Mouse (Mus musculus) mature B cell (primary cell): ENCODE data around the gene Adss.
"Not testable (repeated sequence)": the region's sequence is repeated elsewhere in the genome, so short reads cannot be mapped to it uniquely, and the experiment has no call there.

Source experiments
- in situ Hi-C: fragments of 300-500 bp; cut with MboI; formaldehyde crosslinking; loops from 2 replicates; pipeline ENCODE4 v1.14.3; 2019

Adss gene

DNA sequence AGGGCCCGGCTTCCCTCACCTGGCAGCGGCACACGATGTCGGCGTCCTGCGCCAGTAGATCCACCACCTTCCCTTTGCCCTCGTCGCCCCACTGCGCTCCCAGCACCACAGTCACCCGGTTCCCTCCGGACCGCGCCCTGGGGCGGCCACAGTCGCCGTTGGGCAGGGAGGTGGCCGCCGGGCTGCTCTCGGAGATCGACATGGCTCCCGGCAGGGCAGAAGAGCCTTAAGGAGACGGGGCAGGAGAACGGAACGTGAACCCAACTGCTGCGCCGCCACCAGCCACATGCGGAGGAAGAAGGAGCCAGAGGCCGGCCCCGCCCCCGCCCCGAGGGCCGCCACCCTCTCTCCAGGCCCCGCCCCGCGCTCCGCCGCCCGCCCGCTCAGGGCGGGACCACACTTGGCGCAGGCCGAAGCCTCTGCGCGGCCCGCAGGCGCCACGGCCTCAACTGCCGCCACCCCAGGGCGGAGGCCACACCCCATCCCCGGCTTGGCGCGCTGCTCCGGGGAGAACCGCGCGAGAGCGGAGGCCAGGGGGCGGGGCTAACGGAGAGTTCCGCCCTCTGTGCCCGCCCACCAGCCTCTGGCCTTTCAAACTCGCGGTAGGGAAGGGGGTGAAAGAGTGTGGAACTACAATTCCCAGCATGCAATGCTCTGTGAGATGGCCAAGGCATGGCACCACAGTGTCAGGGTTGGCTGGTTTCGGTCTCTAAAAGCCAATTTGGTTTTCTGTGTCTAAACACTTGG, at the start of gene Adss:
TSS of gene Adss (minus strand) at position 319 of the 747 bp plus-strand sequence.
- in situ Hi-C loops = loop anchor here (10.0 kb wide), 1 partner anchor 188 kb away; the partner anchor contains the start of gene Catspere2

DNA sequence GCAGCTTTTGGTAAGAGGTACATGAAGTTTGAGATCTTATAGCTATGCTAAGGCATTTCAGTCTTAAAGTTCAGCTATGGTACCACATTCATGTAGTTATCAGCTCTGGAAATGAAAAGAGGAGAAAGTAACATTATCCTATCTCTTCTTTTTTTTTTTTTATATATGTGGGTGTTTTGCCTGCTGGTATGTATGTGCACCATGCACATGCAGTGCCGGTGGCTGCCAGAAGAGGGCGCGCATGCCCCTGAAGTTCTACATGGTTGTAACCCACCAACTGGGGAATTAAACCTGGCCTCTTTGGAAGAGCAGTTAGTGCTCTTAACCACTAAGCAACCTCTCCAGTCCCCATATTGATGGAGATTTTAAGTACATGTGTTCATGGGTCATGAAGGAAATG, 49.5 kb upstream of the Adss start:
- in situ Hi-C loops = not testable (repeated sequence)

DNA sequence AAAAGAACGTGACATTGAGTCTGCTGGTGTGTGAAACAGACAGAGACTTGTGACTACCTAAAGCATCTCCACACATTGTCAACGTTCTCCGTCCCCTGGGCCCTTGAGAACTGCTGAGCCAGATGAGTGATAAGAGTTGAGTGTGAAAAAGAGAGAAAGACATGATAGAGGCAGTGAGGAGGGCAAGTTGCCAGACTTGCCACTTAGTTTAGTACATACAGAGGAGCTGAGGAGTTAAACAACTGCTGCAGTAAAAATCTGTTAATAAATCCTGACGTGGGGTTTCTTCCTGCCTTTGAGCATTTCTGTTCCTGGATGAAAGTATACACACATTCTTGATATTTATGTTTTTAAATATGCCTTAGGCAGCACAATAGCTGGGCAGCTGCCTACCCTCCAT, 31.5 kb upstream of the Adss start:
- in situ Hi-C loops = not testable (repeated sequence)

DNA sequence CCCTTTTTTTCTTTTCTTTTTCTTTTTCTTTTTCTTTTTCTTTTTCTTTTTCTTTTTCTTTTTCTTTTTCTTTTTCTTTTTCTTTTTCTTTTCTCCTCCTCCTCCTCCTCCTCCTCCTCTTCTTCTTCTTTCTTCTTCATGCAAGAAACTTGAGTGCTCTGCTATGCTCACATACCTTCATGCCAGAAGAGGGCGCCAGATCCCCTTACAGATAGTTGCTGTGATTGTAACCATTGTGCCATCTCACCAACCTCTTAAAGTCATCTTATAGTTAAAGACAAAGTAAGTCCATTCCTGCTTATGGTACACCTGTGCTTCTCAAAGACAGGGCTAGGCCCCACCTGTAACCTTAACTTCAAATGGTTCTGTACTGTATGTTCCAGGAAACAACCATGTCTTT, 10.5 kb upstream of the Adss start:
- in situ Hi-C loops = not testable (repeated sequence)

DNA sequence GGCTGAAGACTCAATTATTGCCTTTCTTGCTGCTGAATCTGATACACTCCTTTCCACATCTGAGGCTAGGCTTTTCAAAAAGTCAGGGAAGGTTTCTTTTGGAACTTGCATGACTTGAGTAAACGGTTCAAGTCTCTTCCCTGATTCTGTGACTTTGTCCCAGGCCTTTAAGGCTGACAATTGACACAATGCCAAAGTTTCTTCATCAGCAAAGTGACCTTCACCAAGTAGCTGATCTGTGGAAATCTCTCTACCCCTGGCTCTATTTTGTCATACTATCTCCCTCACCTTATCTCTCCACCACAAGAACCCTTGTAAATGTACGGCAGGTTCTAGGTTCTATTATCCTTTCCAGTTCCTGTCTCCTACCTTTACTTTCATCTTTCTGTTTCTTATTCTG, 7.2 kb upstream of the Adss start:
- in situ Hi-C loops = no loop called here

DNA sequence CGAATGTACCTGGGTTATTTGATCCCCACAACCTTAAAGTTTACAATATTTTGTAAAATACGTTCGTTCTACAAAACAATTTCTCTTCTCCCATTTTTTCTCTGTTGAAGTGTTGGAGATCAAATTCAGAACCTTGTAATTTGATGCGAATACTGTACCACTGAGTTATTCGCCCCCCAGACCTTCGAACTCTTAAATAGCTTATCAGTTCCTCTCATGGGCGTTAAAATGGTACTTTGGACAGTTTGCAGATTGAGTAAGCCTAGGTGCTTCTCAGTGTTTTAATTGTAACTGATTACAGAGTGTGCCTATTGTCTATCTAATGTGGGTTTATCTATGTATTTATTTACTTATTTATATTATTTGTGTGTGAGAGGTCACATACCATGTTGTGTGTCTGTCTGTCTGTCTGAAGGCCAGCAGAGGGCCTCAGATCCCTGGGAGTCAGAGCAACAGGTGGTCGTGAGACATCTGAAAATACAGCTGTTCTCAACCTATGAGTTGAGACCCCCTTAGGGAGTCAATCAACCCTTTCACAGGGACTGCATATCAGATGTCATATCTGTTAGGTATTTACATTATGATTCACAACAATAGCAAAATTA, 942 bp upstream of the Adss start:
- in situ Hi-C loops = loop anchor here (10.0 kb wide), 1 partner anchor 188 kb away; the partner anchor contains the start of gene Catspere2

DNA sequence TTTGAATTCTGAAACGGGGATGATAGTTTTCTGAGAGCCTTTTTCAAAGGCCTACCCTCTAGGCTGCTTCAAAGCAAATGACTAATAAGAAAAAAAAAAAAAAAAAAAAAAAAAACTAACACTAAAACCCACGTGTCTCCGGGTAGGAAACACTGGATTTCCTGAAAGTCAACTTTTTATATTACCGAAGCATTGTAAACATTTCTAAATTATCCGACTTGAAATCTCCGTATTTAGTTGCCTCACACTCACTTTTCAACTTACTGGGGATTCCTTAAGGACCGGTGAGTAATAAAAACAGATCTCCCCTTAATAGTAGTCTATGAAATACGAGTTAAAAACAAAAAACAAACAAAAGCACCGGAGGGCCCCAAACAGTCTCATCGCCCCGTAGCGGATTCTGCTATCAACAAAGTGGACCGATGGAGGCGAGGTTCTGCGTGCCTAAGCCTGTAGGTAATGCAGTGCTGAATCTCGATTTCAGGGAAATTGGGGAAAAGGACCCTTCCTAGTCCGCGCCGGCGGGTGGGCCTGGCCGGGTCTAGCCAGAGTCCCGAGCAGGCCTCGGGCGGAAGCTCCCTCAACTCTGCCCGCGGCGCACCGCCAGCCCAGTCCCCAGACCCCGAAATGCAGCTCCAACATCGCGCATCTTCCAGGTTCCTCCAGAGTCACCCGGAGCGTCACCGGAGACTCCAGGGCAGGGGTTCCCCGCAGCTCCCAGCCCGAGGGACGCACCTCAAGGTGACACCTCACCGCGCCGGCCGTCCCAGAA, 704 bp downstream of the Adss start:
- in situ Hi-C loops = loop anchor here (10.0 kb wide), 1 partner anchor 189 kb away; the partner anchor contains the start of gene Catspere2

DNA sequence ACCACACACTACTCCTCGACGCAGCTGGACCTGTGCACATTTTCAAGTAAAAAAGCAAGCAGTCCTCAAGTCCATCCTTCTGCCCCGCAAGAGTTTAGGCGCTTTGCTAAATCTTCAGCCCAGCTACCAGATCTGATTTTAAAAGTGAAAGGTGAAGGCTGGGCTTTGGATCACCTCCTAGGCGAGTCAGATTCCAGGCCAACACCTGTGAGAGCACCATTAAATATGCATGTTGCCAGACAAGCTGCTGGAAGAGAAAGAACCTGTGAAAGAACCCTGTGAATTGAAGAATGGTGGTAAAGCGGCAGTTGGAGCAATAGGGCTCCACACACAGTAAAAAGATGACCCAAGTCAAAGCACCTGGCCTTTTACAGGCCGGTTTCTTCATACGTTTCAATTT, 1.4 kb downstream of the Adss start:
- in situ Hi-C loops = loop anchor here (10.0 kb wide), 1 partner anchor 190 kb away; the partner anchor contains the start of gene Catspere2

DNA sequence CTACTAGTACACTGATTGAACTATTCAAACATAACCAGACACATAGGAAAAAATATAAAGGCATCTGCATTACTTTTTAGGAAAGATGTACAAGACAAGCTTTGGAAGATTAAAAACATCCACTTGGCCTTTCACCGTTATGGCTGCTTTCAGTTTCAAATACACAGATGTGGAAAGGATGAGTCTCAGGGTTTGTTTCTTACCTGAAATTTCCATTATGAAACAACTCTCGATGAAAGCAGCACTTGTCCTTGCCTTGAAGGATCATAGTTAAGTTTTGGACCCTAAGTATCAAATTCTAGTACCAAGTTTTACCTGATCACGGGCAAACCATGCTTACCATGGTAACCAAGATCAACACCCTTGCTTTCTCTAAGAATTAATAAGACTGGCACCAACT, 3.5 kb downstream of the Adss start:
- in situ Hi-C loops = loop anchor here (10.0 kb wide), 1 partner anchor 192 kb away; the partner anchor contains the start of gene Catspere2

DNA sequence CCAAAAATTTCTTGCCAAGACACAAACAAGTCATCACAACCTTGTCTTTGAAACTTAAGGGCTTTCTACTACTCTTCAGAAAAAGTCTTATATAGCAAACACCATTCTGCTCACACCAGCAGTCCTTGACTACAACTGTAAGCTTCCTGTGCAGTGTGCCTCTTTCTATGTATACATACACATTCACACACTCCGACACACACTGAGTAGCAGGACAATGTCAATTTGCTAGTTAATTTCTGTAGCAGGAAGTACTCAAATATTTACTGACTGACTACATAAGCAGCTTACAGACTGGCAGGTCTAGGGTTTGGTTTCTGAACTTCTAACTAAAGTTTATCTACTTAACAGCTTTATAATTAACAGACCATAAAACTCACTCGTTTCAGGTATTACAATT, 18.9 kb downstream of the Adss start:
- in situ Hi-C loops = no loop called here

DNA sequence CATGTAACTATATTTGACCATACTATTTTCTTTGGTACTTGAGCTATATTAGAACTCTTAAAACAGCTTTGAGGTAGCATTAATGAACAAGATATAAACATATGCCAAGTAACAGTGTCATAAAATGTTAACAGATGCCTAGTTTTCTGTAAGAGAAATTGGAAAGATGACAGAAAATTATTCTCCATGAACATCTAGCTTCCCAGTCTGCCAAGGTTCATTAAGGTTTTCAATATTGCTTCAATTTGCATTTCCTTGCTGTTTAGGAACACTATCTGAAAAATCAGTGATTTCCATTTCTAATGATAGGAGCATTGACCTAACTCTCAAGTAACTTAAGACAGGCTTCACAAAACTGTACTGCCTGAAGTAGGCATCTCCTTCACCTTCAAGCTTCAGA, 27.4 kb downstream of the Adss start:
- in situ Hi-C loops = no loop called here

DNA sequence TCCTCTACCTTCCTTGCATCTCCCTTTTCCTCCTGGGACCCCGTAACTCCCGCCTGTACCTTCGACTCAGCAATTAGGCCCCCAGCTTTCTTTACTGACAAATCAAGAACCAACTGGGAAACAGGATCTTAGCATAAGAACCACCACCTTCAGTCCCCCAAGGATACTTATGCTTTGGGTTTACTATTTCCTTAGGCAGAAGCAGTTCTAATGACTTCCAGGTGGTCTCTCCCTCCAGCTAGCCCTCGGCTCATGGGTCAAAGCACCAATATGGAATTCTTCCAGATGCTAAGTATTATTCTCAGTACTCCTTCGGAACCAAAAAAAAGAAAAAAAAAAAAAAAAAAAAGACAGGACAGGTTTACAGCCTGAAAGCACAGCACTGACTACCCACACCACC, 39.1 kb downstream of the Adss start:
- in situ Hi-C loops = no loop called here

DNA sequence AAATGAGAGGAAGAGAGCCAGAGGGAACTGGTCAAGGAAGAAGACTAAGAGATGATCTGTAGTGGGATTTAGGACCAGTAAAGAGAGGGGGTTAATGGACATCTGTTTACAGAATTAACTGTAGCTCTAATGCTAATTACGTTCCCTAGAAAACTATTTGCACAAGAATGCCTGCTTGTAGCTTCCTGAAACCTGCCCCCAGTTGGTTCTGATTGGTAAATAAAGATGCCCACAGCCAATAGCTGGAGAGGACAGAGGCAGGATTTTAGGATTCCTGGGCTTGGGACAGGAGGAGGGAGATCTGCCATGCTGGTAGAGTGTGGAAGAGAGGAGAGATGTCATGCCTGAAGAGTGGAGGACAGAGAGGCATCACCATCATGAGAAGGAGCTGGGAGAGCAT, 42.8 kb downstream of the Adss start:
- in situ Hi-C loops = no loop called here

DNA sequence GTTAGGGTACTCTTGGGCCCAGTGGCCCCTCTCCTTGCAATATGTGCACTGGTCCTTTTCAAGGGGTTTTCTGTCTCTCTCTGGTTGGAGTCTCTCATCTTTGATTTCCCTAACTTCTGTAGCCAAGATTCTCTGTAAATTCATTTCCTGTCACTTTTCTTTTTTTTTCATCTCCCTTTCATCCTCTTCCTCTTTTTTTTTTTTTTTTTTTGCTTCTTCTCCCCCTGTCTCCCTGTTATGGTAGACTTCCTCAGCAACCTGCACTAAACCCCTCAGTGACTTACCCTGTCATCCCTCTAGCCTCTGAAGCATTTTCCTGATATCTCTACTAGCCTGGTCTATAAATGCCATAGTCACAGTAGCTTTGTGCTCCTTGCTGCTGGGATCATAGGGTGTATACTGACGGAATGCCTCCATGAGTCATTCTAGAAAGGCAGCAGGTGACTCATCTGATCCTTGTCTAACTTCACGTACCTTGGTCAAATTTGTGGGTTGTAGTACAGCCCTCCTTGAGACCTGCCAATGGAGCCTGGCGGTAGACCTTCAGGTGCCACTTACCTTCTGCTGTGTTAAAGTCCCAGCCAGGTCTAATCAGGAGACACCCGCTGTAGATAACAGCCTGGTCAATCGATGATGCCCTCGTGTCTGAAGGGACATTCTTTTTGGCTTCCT, 48.3 kb downstream of the Adss start:
- in situ Hi-C loops = no loop called here

DNA sequence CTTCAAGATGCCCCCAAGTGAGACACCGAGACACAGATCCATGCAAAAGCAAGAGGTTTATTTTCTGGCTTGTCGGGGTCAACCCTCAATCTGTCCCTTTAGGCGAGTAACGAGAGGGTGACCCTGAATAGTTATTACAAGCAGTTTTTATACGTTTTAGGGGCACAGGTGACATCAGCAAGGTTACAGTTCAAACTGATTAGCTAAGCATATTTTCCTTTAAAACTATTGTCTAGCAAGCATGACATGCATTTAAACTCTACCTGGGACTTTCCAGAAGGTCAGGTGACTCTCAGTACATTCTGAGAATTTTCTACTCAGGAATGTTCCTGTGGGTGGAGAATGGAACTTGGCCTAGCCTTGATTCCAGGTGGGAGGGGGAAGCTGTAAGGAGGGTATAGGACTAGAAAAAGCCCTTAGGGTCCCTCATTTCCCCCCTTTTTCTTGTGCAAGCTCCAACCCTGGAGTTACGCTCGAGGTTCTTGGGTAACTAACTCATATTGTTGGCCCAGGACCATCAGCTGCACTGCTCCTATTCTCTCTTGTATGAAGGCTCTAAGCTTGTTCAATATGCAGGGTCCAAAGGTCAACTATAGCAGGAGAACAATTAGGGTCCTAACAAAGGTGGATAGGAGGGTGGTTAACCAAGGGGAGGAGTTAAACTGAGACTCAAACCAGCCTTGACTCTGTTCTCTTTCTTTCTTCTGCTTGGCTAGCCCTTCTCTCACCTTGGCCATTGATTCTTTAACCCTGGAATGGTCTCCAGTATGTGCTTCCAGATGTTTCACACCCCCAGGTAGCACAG, 51.6 kb downstream of the Adss start:
- in situ Hi-C loops = no loop called here

DNA sequence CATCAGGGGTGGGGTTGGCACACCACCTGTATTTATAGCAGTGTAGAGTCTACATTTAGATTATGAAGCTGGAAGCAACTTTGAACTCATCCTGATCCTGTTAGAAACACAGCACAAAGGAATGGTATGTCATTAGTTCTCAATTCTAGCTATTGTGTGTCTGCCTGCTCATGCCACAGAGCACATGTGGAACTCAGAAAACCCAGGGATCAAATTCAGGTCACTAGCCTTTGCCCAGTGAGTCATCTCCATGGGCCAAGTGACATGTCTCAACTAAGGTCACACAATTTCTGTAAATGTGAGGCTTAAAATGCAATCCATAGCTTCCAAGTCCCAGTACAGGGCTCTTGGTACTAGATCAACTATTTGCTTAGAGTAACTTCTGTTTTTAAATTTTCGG, 54.2 kb downstream of the Adss start:
- in situ Hi-C loops = no loop called here

DNA sequence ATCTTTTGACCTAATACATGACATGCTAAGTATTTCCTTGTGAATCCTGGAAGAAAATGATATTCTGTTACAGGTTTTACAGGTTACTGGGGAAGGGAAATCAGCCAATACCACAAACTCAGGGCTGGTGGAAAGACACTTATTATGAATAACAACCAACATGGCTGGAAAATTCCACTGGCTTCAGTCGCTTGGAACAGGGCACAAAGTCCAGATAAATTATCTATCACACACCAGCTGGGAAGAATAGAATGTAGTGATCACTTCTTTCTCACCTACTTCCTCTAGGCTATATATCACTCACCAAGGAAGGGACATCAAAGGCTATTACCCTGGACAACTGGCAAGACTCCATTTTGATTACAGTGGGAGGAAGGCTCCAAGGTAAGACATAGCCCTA, 55.6 kb downstream of the Adss start:
- in situ Hi-C loops = no loop called here

DNA sequence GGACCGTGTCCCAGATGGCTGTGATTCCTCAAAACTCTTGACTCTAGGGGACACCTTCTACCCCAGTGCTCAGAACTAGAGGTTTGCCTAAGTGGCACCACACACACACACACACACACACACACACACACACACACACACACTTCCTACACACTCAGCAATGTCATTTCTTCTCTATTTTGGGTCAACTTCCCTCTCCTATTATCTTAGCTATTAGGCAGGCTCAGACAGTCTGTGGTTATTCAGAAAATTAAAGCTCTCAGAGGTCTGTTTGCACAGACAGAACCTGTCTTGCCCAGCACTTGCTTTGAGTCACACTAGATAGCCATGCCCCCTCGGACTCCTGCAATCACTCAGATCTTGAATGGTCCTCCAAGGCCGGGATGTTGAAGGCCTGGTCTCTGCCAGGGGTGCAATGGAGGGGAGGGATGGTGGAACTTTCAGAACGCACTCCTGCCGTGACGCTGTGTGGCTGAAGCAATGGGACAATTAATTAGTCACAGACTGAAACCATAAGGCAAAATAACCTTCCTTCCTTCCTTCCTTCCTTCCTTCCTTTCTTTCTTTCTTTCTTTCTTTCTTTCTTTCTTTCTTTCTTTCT, 58.7 kb downstream of the Adss start:
- in situ Hi-C loops = no loop called here

DNA sequence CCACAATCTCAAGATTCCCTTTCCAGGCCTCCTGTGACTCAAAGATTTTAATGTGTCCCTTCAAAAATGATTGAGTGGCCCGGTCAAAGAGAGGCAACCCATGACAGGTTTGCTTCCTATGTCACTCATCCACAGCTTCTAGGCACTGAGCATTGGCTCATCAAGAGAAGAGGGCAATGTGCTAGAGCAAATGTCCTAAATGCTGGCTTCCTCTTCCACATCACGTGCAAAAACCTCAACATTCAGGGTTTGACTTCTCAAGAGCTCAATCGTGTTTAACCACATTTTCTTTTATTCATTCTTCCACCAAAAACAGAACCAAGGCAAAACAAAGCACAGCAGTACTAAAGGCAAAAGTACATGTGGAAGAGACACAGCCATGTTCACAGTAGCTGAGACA, 64.3 kb downstream of the Adss start:
- in situ Hi-C loops = no loop called here
